Mouse (Mus musculus): ENCODE results near the gene Tent4a.

Gene Tent4a

DNA sequence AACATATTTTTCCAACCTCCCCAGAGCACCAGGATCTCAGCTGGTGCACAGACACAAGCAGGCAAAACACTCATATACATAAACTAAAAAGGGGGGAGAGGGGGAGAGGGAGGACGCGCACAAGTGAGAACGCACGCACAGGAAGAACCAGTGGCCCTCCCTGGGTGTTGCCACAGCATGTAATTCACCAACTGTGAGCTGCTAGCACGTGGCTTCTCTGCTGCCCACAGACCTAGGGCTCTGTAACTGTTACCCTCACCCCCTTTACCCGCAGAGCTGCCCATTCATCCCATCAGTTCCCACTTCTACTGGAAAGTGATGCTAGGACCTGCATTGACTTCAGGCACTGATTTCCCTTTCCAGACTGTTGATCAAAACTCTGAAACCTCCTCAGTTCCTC, 15.3 kb downstream of the Tent4a start:
- no peak for DNase-seq (ENCODE audit: low spot score in 2 of 2)

DNA sequence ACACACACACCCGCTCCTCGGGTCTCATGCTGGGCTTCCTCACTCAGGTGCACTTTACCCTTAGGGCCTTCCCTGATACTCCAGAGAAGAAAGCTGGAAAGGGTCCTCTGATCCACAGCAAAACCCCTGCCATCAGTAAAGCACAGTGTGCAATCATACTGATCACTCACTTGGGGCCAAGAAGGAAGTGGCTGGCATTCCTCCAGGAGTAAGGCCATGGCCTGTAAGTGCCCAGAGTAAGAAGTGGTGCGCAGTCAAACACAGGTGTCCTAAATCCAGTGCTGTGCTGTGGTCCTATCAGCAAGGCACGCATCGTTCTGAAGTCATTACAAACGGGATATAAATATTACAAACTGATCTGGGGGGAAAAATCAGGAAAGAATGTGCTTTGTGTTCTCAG, 17.0 kb downstream of the Tent4a start:
- DNase-seq (ENCODE audit: low spot score in 2 of 2): no peak

DNA sequence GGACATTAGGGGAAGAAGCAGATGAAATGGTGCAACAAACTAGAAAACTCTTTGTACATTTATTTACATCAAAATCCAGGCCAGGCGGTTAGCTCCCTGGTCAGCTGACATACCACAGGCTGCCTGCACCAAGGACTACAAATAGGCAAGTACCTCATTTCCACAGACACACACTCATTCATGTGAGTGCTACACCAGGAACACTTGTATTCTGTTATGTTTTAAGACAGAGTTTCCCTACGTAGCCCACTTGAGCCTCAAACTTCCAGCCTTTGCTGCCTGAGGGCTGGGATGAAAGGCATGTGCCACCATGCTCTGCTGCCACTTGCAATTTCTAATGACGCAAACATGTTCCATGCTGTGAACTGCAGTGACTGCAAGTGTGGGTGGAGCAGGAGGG, 19.3 kb downstream of the Tent4a start:
- no peak for DNase-seq (ENCODE audit: low spot score in 2 of 2)

DNA sequence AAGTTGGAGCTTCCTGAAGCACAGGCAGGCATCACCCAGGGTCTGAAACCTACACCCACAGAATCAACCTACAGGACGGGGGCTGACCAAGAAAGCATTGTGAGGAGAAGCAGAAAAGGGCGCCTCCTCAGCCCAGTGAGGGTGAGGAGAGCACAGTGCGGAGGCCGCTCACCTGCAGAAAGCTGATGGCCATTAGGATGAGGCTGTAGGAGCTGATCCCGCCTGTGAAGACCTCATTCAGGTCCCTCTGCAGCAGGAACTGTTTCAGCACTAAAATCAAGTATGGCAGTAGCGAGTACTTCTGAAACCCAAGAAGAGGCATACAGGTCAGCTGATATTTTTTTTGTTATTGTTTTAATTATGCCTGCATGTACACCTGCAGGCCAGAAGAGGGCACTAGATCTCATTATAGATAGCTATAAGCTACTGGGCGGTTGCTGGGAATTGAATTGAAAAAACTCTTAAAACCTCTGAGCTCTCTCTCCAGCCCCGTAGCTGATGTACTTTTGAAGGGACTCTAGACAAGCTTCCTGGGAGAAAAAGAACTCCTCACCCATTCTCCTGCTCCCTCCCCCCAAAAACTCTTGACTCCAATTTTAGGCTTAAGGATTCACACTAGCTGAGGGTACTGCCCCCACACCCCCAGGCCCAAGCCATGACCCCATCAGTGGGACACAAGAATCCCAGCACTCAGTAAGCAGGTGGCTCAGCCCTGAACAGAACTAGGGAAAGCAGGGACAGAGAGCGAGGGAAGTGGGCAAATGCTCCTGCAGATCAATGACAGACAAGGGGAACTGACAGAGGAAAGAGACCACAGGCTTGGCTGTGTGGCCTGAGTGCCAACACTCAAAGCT, 24.8 kb downstream of the Tent4a start:
- DNase-seq (ENCODE audit: low spot score in 2 of 2): no peak

DNA sequence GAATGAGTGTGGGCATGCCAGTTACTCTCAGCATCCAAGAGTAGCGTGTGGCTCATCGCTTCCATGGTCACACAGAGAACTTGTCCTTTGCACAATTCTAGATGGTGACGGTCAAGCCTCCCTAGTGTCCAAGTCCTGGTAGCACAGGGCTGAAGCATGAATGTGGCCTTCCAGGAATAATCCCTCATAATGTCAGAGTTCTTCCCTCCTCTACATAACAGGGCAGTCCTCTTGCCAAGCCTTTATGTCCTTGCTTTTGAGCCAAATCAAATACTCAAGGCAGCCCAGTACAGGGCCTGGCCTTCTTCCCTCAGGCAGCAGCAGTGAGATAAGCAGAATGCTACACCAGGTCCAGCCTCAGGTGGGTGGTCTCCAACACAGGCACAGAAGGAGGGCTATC, 26.8 kb downstream of the Tent4a start:
- no peak for DNase-seq (ENCODE audit: low spot score in 2 of 2)

DNA sequence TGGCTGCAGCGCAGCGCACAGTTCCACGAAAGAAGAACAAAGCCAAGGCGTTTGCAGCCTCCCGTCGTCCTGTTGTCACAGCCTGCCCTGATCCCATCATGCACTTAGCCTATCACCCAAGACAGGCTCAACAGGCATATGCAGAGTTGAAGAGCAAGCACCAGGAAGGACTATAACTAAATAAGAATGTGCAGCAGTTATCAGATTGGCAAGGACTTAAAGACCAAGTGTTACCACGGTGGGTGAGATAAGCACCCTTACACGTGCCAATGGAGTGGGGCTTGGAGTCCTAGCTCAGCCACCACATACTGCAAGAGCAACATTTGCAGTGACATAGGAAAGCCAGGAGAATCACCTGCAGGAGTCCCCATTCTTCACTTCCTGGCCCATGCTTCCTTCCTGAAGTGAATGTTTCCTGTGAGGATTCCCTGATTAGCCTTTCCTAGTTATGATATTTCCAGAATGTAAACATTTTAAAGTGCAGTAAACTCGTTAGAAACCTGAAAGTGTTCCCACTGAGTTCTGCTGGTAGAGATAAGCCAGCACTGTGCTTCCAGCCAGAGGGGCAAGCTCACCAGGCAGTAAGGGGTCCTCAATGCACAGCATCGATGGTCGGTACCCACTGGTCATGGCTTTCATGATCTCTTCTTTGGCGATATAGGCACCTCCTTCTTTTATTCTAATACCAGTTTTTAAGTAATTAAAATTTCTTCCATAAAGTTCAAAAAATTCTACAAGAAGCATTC, 27.9 kb downstream of the Tent4a start:
- no peak for DNase-seq (ENCODE audit: low spot score in 2 of 2)

DNA sequence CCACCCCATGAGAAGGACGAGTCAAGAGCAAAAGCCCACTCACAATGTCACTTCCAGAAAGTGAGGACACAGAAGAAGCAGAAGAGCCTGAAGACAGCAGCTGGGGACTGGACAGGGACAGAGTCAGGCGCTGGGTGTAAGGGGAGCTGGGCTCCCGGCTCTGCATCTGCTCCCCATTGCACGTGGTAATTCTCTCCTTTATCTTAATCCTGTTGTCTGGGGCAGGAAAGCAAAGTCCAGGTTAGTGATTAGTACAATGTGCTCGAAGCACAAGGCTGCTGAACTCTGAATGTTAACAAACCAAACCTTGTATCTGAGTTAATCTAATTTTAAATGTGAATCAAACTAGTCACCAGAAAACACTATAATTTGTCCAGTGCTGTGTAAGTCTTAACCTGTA, 31.6 kb downstream of the Tent4a start:
- no peak for DNase-seq (ENCODE audit: low spot score in 2 of 2)

DNA sequence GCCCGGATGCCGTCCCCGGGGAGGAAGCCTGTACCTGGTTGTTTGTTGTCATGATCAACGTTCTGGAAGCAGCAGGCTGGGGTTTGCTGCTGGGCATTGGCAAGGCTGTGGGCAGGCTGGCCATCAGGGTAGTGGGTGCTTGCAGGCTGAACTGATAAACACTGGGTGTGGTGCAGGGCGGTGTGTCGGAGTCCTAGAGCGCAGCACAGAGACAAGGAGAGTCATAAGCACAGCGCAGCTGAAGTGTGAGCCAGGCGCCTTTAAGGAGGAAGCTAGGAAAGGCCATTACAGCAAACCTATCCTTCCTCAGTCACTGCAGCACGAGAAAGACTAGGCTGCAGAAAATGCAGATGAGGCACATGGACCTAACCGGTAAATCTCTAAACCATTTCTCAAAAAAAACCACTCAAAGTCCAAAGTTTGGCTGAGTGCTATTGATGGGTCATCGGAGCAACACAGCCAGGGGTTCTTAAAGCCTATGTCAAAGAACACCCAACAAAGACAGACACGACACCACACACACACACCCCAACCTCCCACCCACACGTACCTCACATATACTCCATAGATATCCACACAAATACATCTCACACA, 32.2 kb downstream of the Tent4a start:
- DNase-seq (ENCODE audit: low spot score in 2 of 2): peak in 1 of 2 experiments; percentile 41

DNA sequence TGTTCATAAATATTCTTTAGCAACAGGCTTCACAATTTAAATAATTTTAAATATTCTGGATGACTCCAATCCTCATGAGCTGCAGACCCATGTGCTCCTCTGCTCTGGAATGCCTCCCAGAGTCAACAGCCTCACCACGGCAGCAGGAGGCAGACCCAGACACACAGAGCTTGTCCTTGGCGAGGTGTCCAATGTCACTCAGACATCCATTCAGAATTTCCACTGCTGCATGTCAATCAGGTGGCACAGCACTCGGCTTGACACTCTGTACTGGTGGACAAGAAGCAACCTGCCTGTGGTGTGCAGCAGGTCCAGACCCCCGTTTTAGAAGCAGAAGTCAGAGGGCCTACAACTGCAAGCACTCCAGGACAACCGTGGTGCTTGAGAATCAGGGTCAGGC, 36.1 kb downstream of the Tent4a start:
- no peak for DNase-seq (ENCODE audit: low spot score in 2 of 2)

DNA sequence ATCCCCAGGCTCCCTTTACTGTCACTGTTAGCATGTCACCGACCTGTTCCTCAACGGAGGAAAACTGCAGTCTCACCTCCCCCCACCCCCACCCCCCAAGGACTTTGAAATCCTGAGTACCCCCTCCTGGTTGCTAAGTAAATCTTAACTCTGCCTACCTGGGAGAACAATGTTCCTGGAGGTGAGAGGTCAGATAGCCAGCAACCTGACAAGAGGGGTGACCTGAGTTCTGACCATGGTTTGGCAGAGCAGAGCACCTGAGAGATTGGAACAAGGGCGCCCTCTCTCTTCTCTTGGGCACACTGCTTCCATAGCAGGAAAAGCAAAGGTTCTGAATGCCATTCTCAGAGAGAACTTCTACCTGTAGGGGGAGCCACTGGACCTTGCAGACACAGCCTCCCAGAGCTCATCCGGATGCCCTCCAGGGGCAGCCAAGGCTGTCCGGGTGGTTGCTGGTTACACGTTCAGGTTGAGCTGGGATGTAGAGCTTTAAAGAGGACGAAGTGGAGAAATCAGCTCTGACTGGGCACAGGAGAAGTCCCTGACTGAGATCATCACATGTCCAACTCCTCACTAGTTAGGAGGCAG, 41.4 kb downstream of the Tent4a start:
- peak; percentile 49 to 73 for DNase-seq (ENCODE audit: low spot score in 2 of 2)

DNA sequence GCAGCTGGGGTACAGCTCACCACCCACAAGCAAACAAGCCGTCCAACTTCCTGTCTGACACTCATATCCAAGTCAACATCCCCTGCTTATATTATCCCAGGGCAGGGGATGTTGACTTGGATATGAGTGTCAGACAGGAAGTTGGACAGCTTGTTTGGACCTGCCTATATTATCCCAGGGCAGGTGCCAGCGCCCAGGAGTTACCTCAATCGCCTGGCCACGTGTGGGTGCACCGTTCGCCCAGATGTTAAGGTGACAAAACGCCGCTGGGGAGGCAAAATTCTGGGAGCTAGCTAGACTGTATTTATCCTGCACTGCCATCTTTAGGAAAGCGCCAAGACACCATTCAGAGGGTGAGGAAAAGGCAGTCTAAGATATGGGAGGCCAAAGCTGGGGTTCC, 44.6 kb downstream of the Tent4a start:
- DNase-seq (ENCODE audit: low spot score in 2 of 2): no peak

DNA sequence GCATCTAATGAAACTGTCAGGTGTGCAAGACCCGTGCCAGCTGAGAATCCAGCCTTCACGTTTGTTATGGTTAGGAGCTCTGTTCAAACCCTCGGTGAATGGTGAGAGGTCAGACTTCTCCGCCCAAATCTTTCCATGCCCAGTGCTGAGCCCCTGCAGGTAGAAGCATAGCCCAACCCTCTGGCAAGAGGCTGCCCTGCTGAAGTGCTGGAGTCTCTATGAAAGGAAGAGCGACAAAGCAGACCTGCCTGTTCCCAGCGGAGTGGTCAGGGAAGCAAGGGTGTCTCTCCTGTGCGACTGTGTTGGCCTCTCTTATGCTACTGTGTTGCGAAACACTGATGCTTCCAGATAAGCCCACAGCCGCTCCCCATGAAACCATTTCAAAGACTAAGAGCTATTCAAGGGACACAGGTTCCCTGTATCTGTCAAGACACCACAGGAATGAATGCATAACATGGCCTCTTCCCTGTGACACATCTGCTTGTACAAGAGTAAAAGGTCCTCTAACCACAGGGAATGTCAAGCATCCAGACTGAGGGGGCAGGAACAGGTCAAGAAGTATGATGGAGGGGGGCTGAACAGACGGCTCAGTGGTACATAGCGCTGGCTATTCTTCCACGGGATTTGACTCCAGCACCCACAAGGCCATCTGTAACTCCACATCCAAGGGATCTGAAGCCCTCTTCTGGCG, 45.7 kb downstream of the Tent4a start:
- no peak for DNase-seq (ENCODE audit: low spot score in 2 of 2)

DNA sequence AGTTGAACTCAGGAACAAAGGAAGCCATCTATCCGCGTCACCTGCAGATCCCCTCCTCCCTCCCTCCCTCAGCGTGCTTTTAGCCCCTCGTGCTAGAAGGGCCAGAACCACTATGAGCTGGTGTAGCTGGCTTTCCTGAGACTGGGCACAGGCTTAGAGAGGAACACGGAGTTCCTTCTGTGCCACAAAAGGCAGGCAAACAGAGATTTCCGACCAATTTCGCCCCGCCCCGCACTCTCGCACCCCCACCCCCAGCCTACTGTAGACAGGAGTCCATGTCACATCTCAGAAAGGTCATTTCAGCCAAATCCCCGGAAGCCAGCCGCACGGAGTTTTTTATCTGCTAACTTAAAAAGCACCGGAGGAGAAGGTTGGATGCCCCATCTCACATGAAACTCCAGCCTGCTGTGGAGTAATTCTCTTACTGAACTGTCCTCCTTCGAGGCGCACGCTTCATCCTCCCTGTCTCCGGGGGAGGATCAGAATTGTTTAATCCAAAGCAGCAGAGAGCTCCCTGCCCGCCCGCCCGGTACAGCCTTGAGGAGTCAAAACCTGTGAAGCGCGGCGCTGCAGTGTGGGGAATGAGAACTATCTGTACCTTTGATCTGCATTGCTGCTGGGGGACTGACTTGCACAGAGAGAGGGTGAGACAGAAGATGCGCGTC, 46.7 kb downstream of the Tent4a start:
- DNase-seq (ENCODE audit: low spot score in 2 of 2): no peak

DNA sequence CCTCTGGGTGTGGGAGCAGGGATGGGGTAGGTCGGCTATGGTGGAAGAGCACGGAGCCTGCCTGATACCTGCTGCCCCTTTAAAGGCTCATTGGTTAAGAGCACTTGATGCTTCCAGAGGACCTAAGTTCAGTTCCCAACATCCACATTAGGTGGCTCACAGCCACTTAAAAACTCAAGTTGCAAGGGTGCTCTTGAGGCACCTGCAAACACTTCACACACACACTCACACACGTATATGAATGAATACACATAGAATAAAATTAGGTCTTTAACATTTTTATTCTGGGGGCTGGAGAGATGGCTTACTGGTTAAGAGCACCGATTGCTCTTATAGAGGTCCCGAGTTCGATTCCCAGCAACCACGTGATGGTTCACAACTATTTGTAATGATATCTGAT, 47.3 kb downstream of the Tent4a start:
- no peak for DNase-seq (ENCODE audit: low spot score in 2 of 2)

DNA sequence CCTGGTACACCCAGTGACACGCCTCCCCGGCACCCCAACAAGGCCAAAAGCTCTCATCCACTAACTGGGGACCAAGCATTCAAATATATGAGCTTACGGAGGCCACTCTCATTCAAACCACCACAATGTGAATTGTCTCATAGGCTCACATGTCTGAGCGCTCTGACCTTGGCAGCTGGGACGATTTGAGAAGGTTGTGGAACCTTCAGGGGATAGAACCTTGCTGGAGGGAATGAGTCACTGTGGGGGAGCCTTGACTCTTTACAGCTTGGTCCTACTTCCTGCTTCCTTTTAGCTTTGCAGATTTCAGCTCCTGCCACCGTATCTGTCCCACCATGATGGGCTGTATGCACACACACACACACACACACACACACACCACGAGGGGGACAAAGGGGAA, 48.6 kb downstream of the Tent4a start:
- DNase-seq (ENCODE audit: low spot score in 2 of 2): no peak

DNA sequence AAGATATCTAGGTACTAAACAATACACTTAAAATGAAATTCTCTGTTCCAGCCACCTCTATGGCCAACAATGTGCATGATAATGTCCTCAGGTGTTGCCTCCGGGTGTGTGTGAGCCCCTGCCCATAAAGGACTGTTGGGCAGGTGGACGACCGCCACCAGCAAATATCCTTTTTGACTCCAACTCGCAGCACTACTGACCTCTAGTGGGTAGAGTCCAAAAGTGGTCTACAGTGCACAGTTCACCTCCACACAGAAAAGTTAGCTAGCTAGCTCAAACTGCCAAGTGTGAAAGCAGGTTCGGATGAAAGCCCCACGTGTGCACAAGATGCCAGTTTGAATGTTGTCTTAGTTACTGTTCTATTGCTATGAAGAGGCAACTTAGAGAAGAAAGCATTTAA, 49.1 kb downstream of the Tent4a start:
- DNase-seq (ENCODE audit: low spot score in 2 of 2): no peak

DNA sequence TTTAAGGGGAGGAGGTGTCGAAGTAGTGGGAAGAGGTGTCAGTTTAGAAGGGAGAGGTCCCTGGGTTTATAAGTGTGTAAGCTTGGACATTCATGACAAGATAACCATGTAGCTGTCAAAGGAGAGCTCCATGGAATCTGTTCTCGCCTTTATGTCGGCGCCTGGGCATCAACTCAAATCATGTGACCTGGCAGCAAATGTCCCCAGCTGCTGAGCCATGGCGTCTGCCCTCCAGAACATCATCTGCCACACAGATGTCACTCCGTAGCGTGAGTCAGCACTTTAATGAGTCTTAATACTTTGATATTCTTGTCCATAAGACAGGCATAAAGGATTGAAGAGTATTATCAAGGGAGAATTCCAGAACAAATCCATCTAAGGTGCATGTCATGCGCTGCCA, 51.7 kb downstream of the Tent4a start:
- no peak for DNase-seq (ENCODE audit: low spot score in 2 of 2)

DNA sequence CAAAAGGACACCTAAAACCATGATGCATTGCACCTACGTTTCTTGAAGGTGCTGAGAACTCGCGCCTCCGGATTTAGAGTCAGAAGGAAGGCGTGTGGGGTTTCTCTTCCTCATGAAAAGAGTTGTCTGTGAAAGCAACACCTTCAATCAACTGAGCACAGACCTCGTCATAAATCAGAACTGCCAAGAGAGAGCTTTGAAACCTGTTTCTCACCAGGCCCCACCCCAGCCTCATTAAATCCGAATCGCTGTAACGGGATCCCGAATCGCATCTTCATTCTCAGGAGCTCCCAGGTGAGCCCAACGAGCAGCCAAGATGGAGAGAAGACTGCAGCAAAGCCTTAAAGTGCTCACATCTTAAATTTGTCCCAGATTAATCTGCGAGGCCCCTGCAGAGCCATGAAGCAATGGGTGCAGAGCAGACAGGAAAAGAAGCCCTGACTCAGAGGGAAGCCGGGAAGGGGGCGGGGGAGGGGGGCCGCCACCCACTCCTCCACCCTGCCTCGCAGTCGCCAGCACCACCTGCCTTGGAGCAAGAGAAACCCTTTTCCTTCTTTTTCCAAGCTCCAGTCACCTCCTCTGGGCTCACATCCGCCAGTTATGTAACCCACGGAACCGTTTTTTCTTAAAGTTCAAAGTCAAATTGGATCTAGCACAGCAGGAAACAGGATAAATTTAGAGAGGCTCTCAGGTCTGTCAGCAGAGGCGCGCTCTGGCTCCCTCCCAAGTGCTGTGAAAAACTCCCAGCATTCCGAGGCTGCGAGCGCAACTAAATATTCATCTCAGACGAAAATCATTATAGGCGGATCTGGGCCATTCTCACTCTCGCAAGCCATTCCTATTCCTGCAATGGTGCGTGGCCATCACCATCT, 52.5 kb downstream of the Tent4a start:
- no peak for DNase-seq (ENCODE audit: low spot score in 2 of 2)

DNA sequence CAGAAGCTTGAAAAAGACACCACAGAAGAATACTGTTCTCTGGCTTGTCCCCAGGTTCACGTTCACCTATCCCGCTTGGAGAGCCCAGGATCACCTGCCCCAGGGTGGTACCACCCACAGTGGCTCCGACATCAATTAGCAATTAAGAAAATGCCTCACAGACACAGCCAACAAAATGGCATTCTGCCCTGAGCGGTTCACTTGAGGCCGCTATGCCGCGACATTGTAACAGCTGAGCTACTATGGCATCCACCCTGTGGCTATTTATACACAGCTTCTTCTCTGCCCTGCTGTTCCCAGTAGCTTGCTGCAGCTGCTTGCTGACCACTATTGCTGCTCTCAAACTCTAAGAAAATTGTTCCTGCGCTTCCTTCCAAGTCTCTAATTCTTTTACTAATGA, 53.4 kb downstream of the Tent4a start:
- no peak for DNase-seq (ENCODE audit: low spot score in 2 of 2)

DNA sequence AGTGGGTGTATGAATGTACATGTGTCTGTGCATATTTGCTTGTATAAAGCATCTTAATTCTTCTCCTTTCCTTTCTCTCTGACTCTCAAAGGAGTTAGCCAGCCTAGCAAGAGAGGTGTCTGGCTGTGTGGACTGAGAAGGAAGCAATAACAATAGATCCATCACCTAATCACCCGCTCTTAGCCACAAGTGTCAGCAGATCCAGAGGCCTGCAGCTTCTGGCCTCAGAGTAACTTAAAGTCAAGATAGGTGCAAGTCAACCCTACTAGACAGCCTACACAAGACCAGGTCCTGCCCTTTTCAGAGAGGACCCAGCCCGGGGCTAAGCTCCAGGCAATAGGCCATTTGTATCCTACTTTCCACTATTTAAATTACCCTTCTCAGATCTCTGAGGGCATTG, 54.5 kb downstream of the Tent4a start:
- DNase-seq (ENCODE audit: low spot score in 2 of 2): no peak

All from spleen, postnatal 4 days (tissue).